Mouse (Mus musculus) cerebellum, adult 11-12 months (tissue): Measurements from ENCODE around the gene Hnrnpa1.

Source experiments
- DNase-seq: peaks from one replicate; pipeline ENCODE4 v3.0.0; 2022

Gene Hnrnpa1

DNA sequence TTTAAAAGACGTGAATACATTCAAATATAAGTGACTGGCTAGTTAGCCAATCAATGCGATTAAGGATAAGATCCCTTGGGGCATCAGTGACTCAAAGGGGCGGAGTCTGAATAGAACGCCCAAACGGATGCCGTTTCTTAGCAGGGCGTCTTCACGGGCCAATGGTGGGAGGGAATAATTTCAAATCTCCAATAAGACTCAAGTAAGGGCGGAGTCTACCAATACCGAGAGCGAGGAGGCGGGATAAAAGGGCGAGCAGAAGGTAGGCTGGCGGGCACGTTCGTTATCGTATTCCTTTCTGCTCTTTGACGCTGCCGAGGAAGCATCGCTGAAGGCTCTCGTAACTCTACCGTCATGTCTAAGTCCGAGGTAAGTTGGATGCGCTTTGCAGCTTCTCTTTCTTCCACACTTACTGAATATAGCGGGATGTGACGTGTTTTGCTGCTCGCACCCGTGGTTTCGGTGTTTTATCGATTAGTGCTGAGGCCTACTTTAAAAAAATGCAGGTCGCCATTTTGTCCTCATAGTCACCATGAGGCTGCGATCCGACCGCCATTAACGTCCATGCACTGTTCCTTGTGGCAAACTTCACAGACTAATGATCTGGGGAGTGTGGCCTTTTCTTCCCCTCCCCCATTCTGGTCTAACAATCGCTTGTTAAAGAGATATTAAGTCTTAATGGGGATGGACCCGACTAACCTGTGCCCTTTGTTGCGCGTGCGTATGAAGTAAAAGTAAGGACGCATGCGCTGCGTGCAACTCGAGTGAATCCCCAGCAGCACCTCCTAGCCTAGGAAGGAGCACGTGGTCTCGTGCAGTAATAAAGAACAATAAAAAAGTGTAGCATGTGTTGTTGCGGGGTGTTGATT lies at the start of gene Hnrnpa1:
Gene Hnrnpa1 (plus strand): TSS at position 273 of the 869 bp plus-strand sequence.
- peak; percentile 97 for DNase-seq

DNA sequence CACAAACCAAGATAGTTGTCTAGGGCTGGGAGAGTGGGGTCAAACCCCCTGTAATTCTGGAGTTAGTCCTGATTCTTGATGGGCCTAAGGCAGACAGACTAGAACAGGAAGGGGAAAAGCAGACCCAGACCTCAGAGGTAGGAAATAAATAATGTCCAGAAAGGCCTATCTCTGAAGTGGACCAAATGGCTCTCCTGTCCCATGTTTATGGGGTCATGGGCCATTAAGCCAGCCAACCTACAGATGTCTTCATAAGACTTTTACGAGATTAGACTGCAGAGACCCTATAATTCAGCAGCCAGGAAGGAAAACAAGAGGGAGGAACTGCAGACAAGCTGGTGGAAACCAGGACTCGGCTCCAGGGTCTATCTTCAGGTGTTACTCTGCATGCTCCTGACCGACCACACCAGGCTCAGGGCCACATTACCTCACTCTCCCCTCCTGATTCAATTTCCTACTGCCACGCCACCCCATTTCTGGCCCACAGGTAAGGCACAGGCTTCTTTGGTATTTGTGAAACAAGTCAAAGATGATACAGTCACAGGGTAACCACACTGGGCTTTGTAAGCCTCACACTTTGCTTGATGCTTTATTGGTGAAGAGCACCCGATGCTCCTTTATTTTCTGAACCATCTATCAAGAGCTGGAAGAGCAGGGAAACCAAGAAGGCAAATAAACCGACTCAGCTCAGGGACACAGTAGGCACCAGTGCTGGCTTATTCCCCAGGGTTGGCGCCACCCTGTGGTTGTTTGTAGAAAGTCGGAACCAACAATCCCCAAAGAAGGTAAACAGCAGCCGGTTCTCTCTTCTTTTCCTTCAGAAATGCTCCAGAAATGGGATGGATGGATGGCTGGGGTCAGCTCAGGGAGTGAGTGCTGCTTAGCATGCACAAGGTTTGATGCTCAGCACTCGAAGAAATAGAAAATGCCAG lies 49.4 kb upstream of the Hnrnpa1 start:
- no peak for DNase-seq

GRCm38 (mm10) chr15:103193606-103194005 lies 46.6 kb upstream of the Hnrnpa1 start:
- DNase-seq: no peak

DNA sequence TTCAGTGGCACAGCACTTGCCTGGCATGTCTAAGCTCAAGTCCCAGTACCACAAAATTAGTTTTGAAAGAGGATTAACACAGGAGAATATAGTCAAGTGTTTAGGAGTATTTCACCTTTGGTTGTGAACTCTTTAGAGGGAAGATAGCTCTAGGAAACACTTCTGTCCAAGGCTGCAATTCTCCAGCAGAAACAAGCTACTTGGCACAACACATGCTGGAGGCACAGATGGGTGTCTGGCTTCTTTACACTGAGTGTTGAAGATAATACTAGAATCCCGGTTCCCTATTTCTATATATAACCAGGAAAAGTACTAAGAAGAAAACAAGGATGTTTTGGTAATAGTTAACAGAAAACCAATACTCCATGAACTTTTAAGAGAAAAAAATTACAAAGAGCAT lies 43.4 kb upstream of the Hnrnpa1 start:
- DNase-seq: no peak

GRCm38 (mm10) chr15:103197785-103198184 lies 42.4 kb upstream of the Hnrnpa1 start:
- no peak for DNase-seq

GRCm38 (mm10) chr15:103202088-103202793 lies 38.0 kb upstream of the Hnrnpa1 start:
- no peak for DNase-seq

- DNase-seq: no peak
Observed at GRCm38 (mm10) chr15:103205156-103205555, 35.1 kb upstream of the Hnrnpa1 start.

GRCm38 (mm10) chr15:103214149-103214548 lies 26.1 kb upstream of the Hnrnpa1 start:
- no peak for DNase-seq

GRCm38 (mm10) chr15:103214971-103215907 lies 25.0 kb upstream of the Hnrnpa1 start:
- DNase-seq: peak; percentile 44

DNA sequence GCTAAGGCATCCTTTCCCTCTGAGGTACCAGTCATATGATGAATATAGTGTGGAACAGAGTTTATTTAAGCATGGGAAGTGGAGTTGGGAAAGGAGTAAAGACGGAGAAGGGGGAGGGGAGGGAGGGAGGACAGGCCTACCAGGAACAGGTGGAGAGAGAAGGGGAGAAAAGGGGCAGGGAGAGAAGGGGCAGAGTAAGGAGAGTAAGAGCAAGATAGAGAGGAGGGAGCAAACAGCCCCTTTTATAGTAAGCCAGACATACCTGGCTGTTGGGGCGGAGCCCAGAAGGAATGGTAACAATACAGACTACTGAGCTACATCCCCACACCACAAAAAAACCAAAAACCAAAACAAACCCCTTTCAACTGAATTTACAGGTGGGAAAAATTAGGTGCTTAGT lies 24.2 kb upstream of the Hnrnpa1 start:
- no peak for DNase-seq

GRCm38 (mm10) chr15:103220785-103221184 lies 19.4 kb upstream of the Hnrnpa1 start:
- DNase-seq: no peak

- no peak for DNase-seq
Observed at GRCm38 (mm10) chr15:103221386-103221785, 18.8 kb upstream of the Hnrnpa1 start.

- DNase-seq: no peak
Observed at GRCm38 (mm10) chr15:103224161-103224560, 16.1 kb upstream of the Hnrnpa1 start.

GRCm38 (mm10) chr15:103227022-103227421 lies 13.2 kb upstream of the Hnrnpa1 start:
- DNase-seq: no peak

- DNase-seq: no peak
Observed at GRCm38 (mm10) chr15:103227572-103227971, 12.7 kb upstream of the Hnrnpa1 start.

- no peak for DNase-seq
Observed at GRCm38 (mm10) chr15:103228904-103229303, 11.3 kb upstream of the Hnrnpa1 start.

GRCm38 (mm10) chr15:103233119-103233518 lies 7.1 kb upstream of the Hnrnpa1 start:
- DNase-seq: no peak

- no peak for DNase-seq
Observed at GRCm38 (mm10) chr15:103237295-103237694, 2.9 kb upstream of the Hnrnpa1 start.

GRCm38 (mm10) chr15:103239130-103239684 lies 1.0 kb upstream of the Hnrnpa1 start:
- peak; percentile 98 for DNase-seq

DNA sequence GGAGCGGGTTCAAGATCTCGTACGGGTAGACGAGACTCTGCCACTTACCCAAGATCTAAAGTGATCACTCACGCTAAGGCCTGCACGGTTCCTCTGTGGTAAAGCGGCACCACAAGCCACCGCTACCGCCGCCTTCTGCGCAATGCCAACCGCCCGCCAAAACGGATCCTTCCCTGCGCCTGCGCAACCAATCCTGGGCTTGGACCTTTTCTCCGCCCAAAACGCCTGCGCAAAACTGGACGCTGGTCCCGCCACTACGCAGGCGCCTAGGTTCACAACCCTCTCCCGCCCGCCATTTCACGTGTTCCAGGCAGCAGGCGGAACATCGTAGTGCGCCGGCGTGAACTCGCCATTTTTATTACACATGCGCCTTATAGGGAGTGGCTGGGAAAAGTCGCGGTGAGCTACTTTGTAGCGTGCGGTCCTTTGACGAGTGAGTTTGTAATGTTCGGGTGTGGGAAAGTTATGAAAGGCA lies 510 bp upstream of the Hnrnpa1 start, which contains the start of gene Cbx5:
Gene Cbx5 (minus strand): TSS at position 132 of the 475 bp plus-strand sequence.
- DNase-seq: peak; percentile 99
